Mouse (Mus musculus) kidney, embryonic 14.5 days (tissue): Measurements from ENCODE around the gene Ppan. TPM values are rescaled to one million over a fixed set of nuclear protein-coding genes. Genes with fewer than 3 reads are reported as not detected.

Experiments
- ATAC-seq: fragments of 200-750 bp; cut with Nextera tagmentation; 2 replicates; pipeline ENCODE4 v1.8.0; 2017; ENCODE audit warnings: moderate number of reproducible peaks, mild to moderate bottlenecking, moderate TSS enrichment, moderate library complexity; ENCODE audit not compliant: low FRiP score, low TSS enrichment
- H3K27ac ChIP-seq: fragments of 300-500 bp; sonication (generic); 2 replicates; pipeline ENCODE4 v1.5.1; 2014; ENCODE audit warnings: low read depth, mild to moderate bottlenecking, low read length, moderate library complexity, mixed read lengths
- H3K27me3 ChIP-seq: fragments of 300-500 bp; sonication (generic); 2 replicates; pipeline ENCODE4 v1.6.1; 2014; ENCODE audit warnings: mild to moderate bottlenecking, low read length; ENCODE audit not compliant: control insufficient read depth, insufficient read depth
- H3K36me3 ChIP-seq: fragments of 300-500 bp; sonication (generic); 2 replicates; pipeline ENCODE4 v1.6.1; 2014; ENCODE audit warnings: low read length, mixed read lengths; ENCODE audit not compliant: control insufficient read depth, insufficient read depth
- H3K4me1 ChIP-seq: fragments of 300-500 bp; sonication (generic); 2 replicates; pipeline ENCODE4 v1.6.1; 2014; ENCODE audit warnings: low read length, mixed read lengths; ENCODE audit not compliant: control insufficient read depth, insufficient read depth
- H3K4me2 ChIP-seq: fragments of 300-500 bp; sonication (generic); replicated peaks from 2 replicates; pipeline ENCODE4 v1.6.1; 2014; ENCODE audit warnings: low read depth, mild to moderate bottlenecking, low read length
- H3K4me3 ChIP-seq: fragments of 300-500 bp; sonication (generic); 2 replicates; pipeline ENCODE4 v1.5.1; 2014; ENCODE audit warnings: mild to moderate bottlenecking, low read length
- H3K9ac ChIP-seq: fragments of 300-500 bp; sonication (generic); 2 replicates; pipeline ENCODE4 v1.6.1; 2014; ENCODE audit warnings: low read depth, mild to moderate bottlenecking, low read length, moderate library complexity
- H3K9me3 ChIP-seq: fragments of 300-500 bp; sonication (generic); 2 replicates; pipeline ENCODE4 v1.6.1; 2016; ENCODE audit warnings: low read length; ENCODE audit not compliant: control insufficient read depth
- WGBS: fragments of 180-500 bp; shearing (Covaris S2); extraction: QIAGEN DNeasy Blood & Tissue Kit; methylation state at CpG from one replicate; pipeline ENCODE4 v1.1.7; 2014; 5-methylcytosine and 5-hydroxymethylcytosine counted together
- polyA plus RNA-seq: library from polyadenylated mRNA; unstranded; fragments of >200 nt; fragmentation: Nextera tagmentation; extraction: Ambion mirVana; gene quantifications from 2 replicates; pipeline ENCODE4 v1.2.1, GENCODE M21; 2014

The Ppan gene
- polyA plus RNA-seq, 1 experiment from 2014 or later: 90.0 TPM

GRCm38 (mm10) chr9:20866879-20867278 lies 21.1 kb upstream of the Ppan start:
- H3K27me3 ChIP-seq: peaks cover 33% of the 10 kb centered on the region
- H3K27ac ChIP-seq: no peak overlapping the region
- 0 out of 2 replicates have a peak, but pooled peaks cover 3% of the 10 kb centered on the region for H3K4me1 ChIP-seq
- no peaks in the 10 kb centered on the region for H3K36me3 ChIP-seq
- ATAC-seq: no peak
- H3K9me3 ChIP-seq: no peaks in the 10 kb centered on the region
- no peak overlapping the region for H3K4me3 ChIP-seq
- no peak overlapping the region for H3K9ac ChIP-seq
- no peak overlapping the region for H3K4me2 ChIP-seq
- WGBS: 58% methylated on average over 3 of the region's 3 CpGs

GRCm38 (mm10) chr9:20868448-20869001 lies 19.4 kb upstream of the Ppan start, which contains the start of gene A230050P20Rik:
Gene A230050P20Rik (plus strand): TSS chr9:20868642.
- peak within 1 kb of the TSS; percentile 50 for H3K4me3 ChIP-seq
- H3K27ac ChIP-seq: no peak within 1 kb of the TSS
- peak; percentile 58; the same call in 1 of the 2 replicates for ATAC-seq
- H3K4me2 ChIP-seq: peak within 1 kb of the TSS; percentile 65
- no peaks in the 10 kb centered on the region for H3K9me3 ChIP-seq
- no peaks in the 10 kb centered on the region for H3K36me3 ChIP-seq
- peaks cover 33% of the 10 kb centered on the region for H3K27me3 ChIP-seq
- peak within 1 kb of the TSS; percentile 14 for H3K9ac ChIP-seq
- H3K4me1 ChIP-seq: 0 out of 2 replicates have a peak, but pooled peaks cover 3% of the 10 kb centered on the region
- 8% methylated on average over 53 of the region's 53 CpGs for WGBS

- H3K4me3 ChIP-seq: peak overlapping the region; percentile 50
- no peaks in the 10 kb centered on the region for H3K9me3 ChIP-seq
- ATAC-seq: no peak
- 3% methylated on average over 19 of the region's 19 CpGs for WGBS
- H3K27ac ChIP-seq: no peak overlapping the region
- H3K4me2 ChIP-seq: peak overlapping the region; percentile 65
- peak overlapping the region; percentile 14; the same call in 1 of the 2 replicates for H3K9ac ChIP-seq
- no peaks in the 10 kb centered on the region for H3K36me3 ChIP-seq
- H3K4me1 ChIP-seq: 0 out of 2 replicates have a peak, but pooled peaks cover 3% of the 10 kb centered on the region
- peaks cover 33% of the 10 kb centered on the region for H3K27me3 ChIP-seq
Measured at GRCm38 (mm10) chr9:20869246-20869645, 18.7 kb upstream of the Ppan start.

GRCm38 (mm10) chr9:20870211-20871173 lies 17.5 kb upstream of the Ppan start:
- Histone ChIP-seq H3K27ac (no peak overlapping the region), H3K27me3 (peaks cover 33% of the 10 kb centered on the region), H3K9me3 (no peaks in the 10 kb centered on the region), H3K4me1 (0 out of 2 replicates have a peak, but pooled peaks cover 3% of the 10 kb centered on the region), H3K9ac (no peak overlapping the region), H3K4me2 (no peak overlapping the region), H3K4me3 (no peak overlapping the region), H3K36me3 (no peaks in the 10 kb centered on the region)
- 77% methylated on average over 12 of the region's 12 CpGs for WGBS
- ATAC-seq: no peak

GRCm38 (mm10) chr9:20872991-20873390 lies 15.0 kb upstream of the Ppan start:
- Histone ChIP-seq H3K9me3 (no peaks in the 10 kb centered on the region), H3K27ac (no peak overlapping the region), H3K36me3 (no peaks in the 10 kb centered on the region), H3K27me3 (peaks cover 25% of the 10 kb centered on the region), H3K4me2 (no peak overlapping the region), H3K4me3 (no peak overlapping the region), H3K9ac (no peak overlapping the region), H3K4me1 (0 out of 2 replicates have a peak, but pooled peaks cover 3% of the 10 kb centered on the region)
- 85% methylated on average over 10 of the region's 10 CpGs for WGBS
- ATAC-seq: no peak

- Histone ChIP-seq H3K4me1 (0 out of 2 replicates have a peak, but pooled peaks cover under 1% of the 10 kb centered on the region), H3K9ac (no peak overlapping the region), H3K4me3 (no peak overlapping the region), H3K27ac (no peak overlapping the region), H3K9me3 (no peaks in the 10 kb centered on the region), H3K27me3 (peaks cover 20% of the 10 kb centered on the region), H3K4me2 (no peak overlapping the region), H3K36me3 (no peaks in the 10 kb centered on the region)
- WGBS: 85% methylated on average over 12 of the region's 12 CpGs
- ATAC-seq: no peak
Measured at GRCm38 (mm10) chr9:20873521-20873920, 14.5 kb upstream of the Ppan start.

- no peak overlapping the region for H3K4me2 ChIP-seq
- no peaks in the 10 kb centered on the region for H3K36me3 ChIP-seq
- no peaks in the 10 kb centered on the region for H3K4me1 ChIP-seq
- no peak overlapping the region for H3K27ac ChIP-seq
- WGBS: 64% methylated on average over 23 of the region's 23 CpGs
- H3K9me3 ChIP-seq: no peaks in the 10 kb centered on the region
- peaks cover 4% of the 10 kb centered on the region for H3K27me3 ChIP-seq
- no peak for ATAC-seq
- no peak overlapping the region for H3K4me3 ChIP-seq
- no peak overlapping the region for H3K9ac ChIP-seq
Measured at GRCm38 (mm10) chr9:20875021-20875790, 12.8 kb upstream of the Ppan start.

- Histone ChIP-seq H3K9me3 (no peaks in the 10 kb centered on the region), H3K27ac (no peak overlapping the region), H3K36me3 (no peaks in the 10 kb centered on the region), H3K4me2 (no peak overlapping the region), H3K4me1 (no peaks in the 10 kb centered on the region), H3K9ac (no peak overlapping the region), H3K27me3 (no peaks in the 10 kb centered on the region), H3K4me3 (no peak overlapping the region)
- WGBS: 71% methylated on average over 8 of the region's 9 CpGs
- ATAC-seq: no peak
Measured at GRCm38 (mm10) chr9:20876318-20877117, 11.5 kb upstream of the Ppan start.
